Mouse (Mus musculus) left cerebral cortex, postnatal 10 days (tissue): ENCODE results near the gene 1600014C23Rik. TPM values are rescaled to one million over a fixed set of nuclear protein-coding genes. Genes with fewer than 3 reads are reported as not detected.
A peak's percentile ranks its signal among the peaks of the same experiment; 100 is the strongest.

Experiments
- DNase-seq, 2 experiments: peaks; one replicate each; pipeline ENCODE4 v3.0.0; 2021 to 2022; ENCODE audit warnings: low spot score in 2 of 2, mixed read lengths in 1 of 2; ENCODE audit errors: extremely low spot score in 1 of 2
- intact Hi-C: fragments of 180-260 bp; cut with DNase I; formaldehyde crosslinking; loops from one replicate; pipeline ENCODE4 v1.15.1; 2025
- total RNA-seq, 2 experiments: library from RNA; stranded (reverse); gene quantifications; 2 replicates each; pipeline ENCODE4 v1.2.3; 2021

The 1600014C23Rik gene
- total RNA-seq, 2 experiments from 2014 or later: not detected

- peak in 1 of 2 experiments; percentile 35 for DNase-seq
- intact Hi-C loops: no loop called here
These were observed 22.7 kb upstream of the 1600014C23Rik start for GRCm38 (mm10) chr17:45756391-45756790.

GRCm38 (mm10) chr17:45754186-45754862 lies 20.7 kb upstream of the 1600014C23Rik start:
- DNase-seq: peak; percentile 87 to 89
- intact Hi-C loops: no loop called here

GRCm38 (mm10) chr17:45752678-45753077 lies 19.0 kb upstream of the 1600014C23Rik start:
- intact Hi-C loops: no loop called here

GRCm38 (mm10) chr17:45752053-45752452 lies 18.4 kb upstream of the 1600014C23Rik start:
- no peak for DNase-seq
- intact Hi-C loops: no loop called here

More at GRCm38 (mm10) chr17:45752678-45753077, 19.0 kb upstream of the 1600014C23Rik start:
- DNase-seq: peak in 1 of 2 experiments; percentile 63

GRCm38 (mm10) chr17:45751359-45751758 lies 17.7 kb upstream of the 1600014C23Rik start:
- DNase-seq: no peak
- intact Hi-C loops: no loop called here

- intact Hi-C loops: no loop called here
- no peak for DNase-seq
These were observed 15.5 kb upstream of the 1600014C23Rik start for GRCm38 (mm10) chr17:45749100-45749499.

GRCm38 (mm10) chr17:45747858-45748785 lies 14.5 kb upstream of the 1600014C23Rik start:
- intact Hi-C loops: no loop called here
- peak in 1 of 2 experiments; percentile 72 for DNase-seq

GRCm38 (mm10) chr17:45747293-45747692 lies 13.6 kb upstream of the 1600014C23Rik start:
- no peak for DNase-seq

GRCm38 (mm10) chr17:45746755-45747154 lies 13.1 kb upstream of the 1600014C23Rik start:
- intact Hi-C loops: no loop called here
- no peak for DNase-seq

More at GRCm38 (mm10) chr17:45747293-45747692, 13.6 kb upstream of the 1600014C23Rik start:
- intact Hi-C loops: no loop called here

GRCm38 (mm10) chr17:45745629-45746028 lies 12.0 kb upstream of the 1600014C23Rik start:
- intact Hi-C loops: no loop called here
- no peak for DNase-seq

GRCm38 (mm10) chr17:45742371-45743147 lies 8.9 kb upstream of the 1600014C23Rik start:
- intact Hi-C loops: no loop called here
- DNase-seq: no peak

- intact Hi-C loops: loop anchor here (10.0 kb wide), 1 partner anchor 428 kb away; the partner anchor contains the start of gene Gtpbp2
- DNase-seq: no peak
These were observed 3.5 kb upstream of the 1600014C23Rik start for GRCm38 (mm10) chr17:45737078-45737601.

- intact Hi-C loops: loop anchor here (1.0 to 10.0 kb wide), 2 partner anchors 296 to 428 kb away; partner anchors contain the start of genes Gtpbp2 and Vegfa
- peak; percentile 86 to 92 for DNase-seq
These were observed 2.9 kb upstream of the 1600014C23Rik start for GRCm38 (mm10) chr17:45736311-45737077.

- peak; percentile 85 for DNase-seq
- intact Hi-C loops: loop anchor here (1.0 to 10.0 kb wide), 2 partner anchors 297 to 429 kb away; partner anchors contain the start of genes Gtpbp2 and Vegfa
These were observed 2.0 kb upstream of the 1600014C23Rik start for GRCm38 (mm10) chr17:45735382-45736310.

GRCm38 (mm10) chr17:45734881-45735280 lies 1.2 kb upstream of the 1600014C23Rik start:
- DNase-seq: peak in 1 of 2 experiments; percentile 49
- intact Hi-C loops: loop anchor here (10.0 kb wide), 1 partner anchor 430 kb away; the partner anchor contains the start of gene Gtpbp2

GRCm38 (mm10) chr17:45734333-45734732 lies 689 bp upstream of the 1600014C23Rik start:
- no peak for DNase-seq
- intact Hi-C loops: loop anchor here (10.0 kb wide), 1 partner anchor 430 kb away; the partner anchor contains the start of gene Gtpbp2
